Mouse (Mus musculus): ENCODE data around the gene Spata17. TPM values are rescaled to one million over a fixed set of nuclear protein-coding genes. Genes with fewer than 3 reads are reported as not detected.

The Spata17 gene
- polyA plus RNA-seq, 1 experiment from 2014 or later, result 0.35 TPM

- no peaks in the 10 kb centered on the region for H3K9me3 ChIP-seq (replicated peaks)
- no peak for ATAC-seq
- no peak overlapping the region for H3K4me2 ChIP-seq
- WGBS (ENCODE audit: insufficient replicate concordance), result 55% methylated on average over 1 of the region's 1 CpGs
- no peaks in the 10 kb centered on the region for H3K4me1 ChIP-seq
- no peak overlapping the region for H3K9ac ChIP-seq
- no peaks in the 10 kb centered on the region for H3K27me3 ChIP-seq (replicated peaks)
- no peaks in the 10 kb centered on the region for H3K36me3 ChIP-seq
- H3K4me3 ChIP-seq, result no peak overlapping the region
- H3K27ac ChIP-seq, result no peak overlapping the region
These were observed 199.6 kb downstream of the Spata17 start for GRCm38 (mm10) chr1:187015673-187016072.

DNA sequence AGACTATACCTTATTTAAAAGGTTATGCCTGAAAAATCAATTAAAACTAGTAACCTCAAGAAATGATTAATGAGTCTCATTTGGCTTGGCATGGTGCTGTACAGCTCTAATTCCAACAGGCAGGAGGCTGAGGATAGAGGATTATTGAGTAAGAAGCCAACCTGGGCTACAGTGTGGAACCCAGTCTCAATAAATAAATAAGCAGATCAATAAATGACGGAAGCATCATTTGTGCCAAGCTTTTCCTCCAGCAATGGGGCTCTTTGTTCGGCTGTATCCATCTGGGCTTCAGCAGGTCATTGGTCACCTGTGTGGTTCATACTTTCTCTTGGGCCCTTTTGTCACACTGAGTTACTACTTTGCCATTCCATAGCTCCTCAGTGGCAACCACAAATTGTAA, 201.1 kb downstream of the Spata17 start:
- no peak overlapping the region for H3K4me2 ChIP-seq
- H3K36me3 ChIP-seq, result no peaks in the 10 kb centered on the region
- H3K4me1 ChIP-seq, result no peaks in the 10 kb centered on the region
- WGBS (ENCODE audit: insufficient replicate concordance), result 84% methylated on average over 2 of the region's 2 CpGs
- no peaks in the 10 kb centered on the region for H3K9me3 ChIP-seq (replicated peaks)
- no peak overlapping the region for H3K27ac ChIP-seq
- H3K27me3 ChIP-seq (replicated peaks), result no peaks in the 10 kb centered on the region
- H3K9ac ChIP-seq, result no peak overlapping the region
- H3K4me3 ChIP-seq, result no peak overlapping the region
- ATAC-seq, result no peak

GRCm38 (mm10) chr1:187011601-187012000, 203.7 kb downstream of the Spata17 start:
- H3K36me3 ChIP-seq, result no peaks in the 10 kb centered on the region
- 65% methylated on average over 4 of the region's 4 CpGs for WGBS (ENCODE audit: insufficient replicate concordance)
- no peak overlapping the region for H3K9ac ChIP-seq
- H3K4me1 ChIP-seq, result no peaks in the 10 kb centered on the region
- H3K4me2 ChIP-seq, result no peak overlapping the region
- ATAC-seq, result no peak
- no peak overlapping the region for H3K27ac ChIP-seq
- H3K9me3 ChIP-seq (replicated peaks), result no peaks in the 10 kb centered on the region
- no peak overlapping the region for H3K4me3 ChIP-seq
- H3K27me3 ChIP-seq (replicated peaks), result no peaks in the 10 kb centered on the region

DNA sequence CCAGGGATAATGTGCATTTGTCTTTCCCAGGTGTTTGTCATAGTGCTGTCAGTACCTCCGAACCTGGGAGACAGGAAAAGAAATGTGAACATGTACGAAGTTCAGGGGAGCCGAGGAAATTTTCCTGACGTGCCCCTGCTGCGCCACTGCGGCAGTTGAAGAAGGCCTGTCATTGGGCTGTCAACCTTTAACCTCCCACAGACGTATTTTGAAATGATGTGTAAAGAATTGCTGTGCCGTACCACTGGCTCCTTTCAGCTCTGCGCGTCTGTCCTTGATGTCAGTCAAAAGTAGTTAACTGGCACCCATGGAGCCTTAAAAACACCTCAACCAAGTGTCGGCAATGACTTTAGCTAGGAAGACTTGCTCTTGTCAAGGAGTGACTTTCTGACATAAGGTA, 205.2 kb downstream of the Spata17 start:
- Histone ChIP-seq H3K4me1 (no peaks in the 10 kb centered on the region), H3K9ac (no peak overlapping the region), H3K4me2 (no peak overlapping the region), H3K4me3 (no peak overlapping the region), H3K27ac (no peak overlapping the region), H3K27me3 (replicated peaks) (no peaks in the 10 kb centered on the region), H3K36me3 (no peaks in the 10 kb centered on the region), H3K9me3 (replicated peaks) (no peaks in the 10 kb centered on the region)
- ATAC-seq, result no peak
- WGBS (ENCODE audit: insufficient replicate concordance), result 76% methylated on average over 11 of the region's 11 CpGs

DNA sequence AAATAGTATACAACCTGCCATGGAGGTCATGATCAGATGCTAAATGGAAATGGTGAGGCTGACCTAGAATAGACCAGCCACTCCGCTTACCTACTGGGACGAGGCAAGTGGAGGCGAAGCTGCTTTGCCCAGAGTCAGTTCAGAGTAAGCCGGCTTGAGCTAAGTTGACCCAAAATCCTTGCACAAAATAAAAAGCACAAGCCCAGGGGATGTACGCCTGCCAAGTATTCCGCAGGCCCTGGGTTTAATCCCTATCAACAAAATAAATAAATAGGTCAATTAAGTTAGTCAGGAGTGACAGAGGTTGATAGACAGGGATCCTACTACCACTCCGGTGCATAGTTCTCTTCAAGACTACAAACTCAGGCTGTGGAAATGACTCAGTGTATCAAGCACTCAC, 207.0 kb downstream of the Spata17 start:
- H3K9ac ChIP-seq, result no peak overlapping the region
- H3K9me3 ChIP-seq (replicated peaks), result no peaks in the 10 kb centered on the region
- no peaks in the 10 kb centered on the region for H3K4me1 ChIP-seq
- no peak overlapping the region for H3K4me3 ChIP-seq
- ATAC-seq, result no peak
- no peaks in the 10 kb centered on the region for H3K27me3 ChIP-seq (replicated peaks)
- 83% methylated on average over 7 of the region's 7 CpGs for WGBS (ENCODE audit: insufficient replicate concordance)
- no peak overlapping the region for H3K4me2 ChIP-seq
- no peaks in the 10 kb centered on the region for H3K36me3 ChIP-seq
- no peak overlapping the region for H3K27ac ChIP-seq

DNA sequence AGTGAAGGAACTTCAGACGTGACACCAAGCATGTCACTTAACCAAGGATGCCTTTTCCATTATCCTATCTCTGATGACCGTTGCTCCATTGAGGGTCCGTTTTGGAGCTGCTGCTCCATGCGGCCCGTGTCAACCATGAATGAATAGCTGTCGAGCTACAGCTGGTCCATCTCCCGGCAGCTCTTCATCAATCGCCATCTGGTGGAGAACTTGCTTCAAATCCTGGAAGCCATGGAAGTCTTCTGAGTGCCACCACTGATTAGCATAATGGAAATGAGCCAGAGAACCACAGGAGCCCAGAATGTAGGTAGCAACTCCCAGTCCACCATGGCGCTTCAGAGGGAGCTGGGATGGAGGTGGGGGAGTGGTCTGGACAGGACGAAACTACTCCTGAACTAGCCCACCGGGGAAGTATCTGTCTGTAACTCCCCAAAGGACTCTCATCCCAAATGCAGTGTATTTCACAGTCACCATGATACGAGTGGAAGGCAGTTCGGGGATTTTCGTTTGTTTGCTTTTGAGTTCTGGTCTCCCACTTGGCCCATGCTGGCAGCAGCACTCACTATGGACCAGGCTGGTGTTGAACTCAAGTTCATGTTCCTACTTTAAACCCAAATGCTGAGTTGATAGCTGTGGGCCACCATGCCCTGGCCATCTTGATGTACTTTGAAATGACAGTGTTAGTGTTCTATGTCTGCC, 208.9 kb downstream of the Spata17 start:
- H3K9ac ChIP-seq, result no peak overlapping the region
- H3K27ac ChIP-seq, result no peak overlapping the region
- 79% methylated on average over 14 of the region's 14 CpGs for WGBS (ENCODE audit: insufficient replicate concordance)

GRCm38 (mm10) chr1:187004306-187004705, 211.0 kb downstream of the Spata17 start:
- ATAC-seq, result no peak
- Histone ChIP-seq H3K36me3 (no peaks in the 10 kb centered on the region), H3K4me1 (no peaks in the 10 kb centered on the region), H3K9me3 (replicated peaks) (no peaks in the 10 kb centered on the region), H3K4me2 (no peak overlapping the region), H3K4me3 (no peak overlapping the region), H3K27me3 (replicated peaks) (no peaks in the 10 kb centered on the region), H3K9ac (no peak overlapping the region), H3K27ac (no peak overlapping the region)
- 74% methylated on average over 1 of the region's 1 CpGs for WGBS (ENCODE audit: insufficient replicate concordance)

More for the DNA sequence above, 208.9 kb downstream of the Spata17 start:
- H3K4me1 ChIP-seq, result no peaks in the 10 kb centered on the region
- no peak overlapping the region for H3K4me2 ChIP-seq
- H3K4me3 ChIP-seq, result no peak overlapping the region
- no peaks in the 10 kb centered on the region for H3K27me3 ChIP-seq (replicated peaks)
- no peak for ATAC-seq
- H3K9me3 ChIP-seq (replicated peaks), result no peaks in the 10 kb centered on the region
- H3K36me3 ChIP-seq, result no peaks in the 10 kb centered on the region

DNA sequence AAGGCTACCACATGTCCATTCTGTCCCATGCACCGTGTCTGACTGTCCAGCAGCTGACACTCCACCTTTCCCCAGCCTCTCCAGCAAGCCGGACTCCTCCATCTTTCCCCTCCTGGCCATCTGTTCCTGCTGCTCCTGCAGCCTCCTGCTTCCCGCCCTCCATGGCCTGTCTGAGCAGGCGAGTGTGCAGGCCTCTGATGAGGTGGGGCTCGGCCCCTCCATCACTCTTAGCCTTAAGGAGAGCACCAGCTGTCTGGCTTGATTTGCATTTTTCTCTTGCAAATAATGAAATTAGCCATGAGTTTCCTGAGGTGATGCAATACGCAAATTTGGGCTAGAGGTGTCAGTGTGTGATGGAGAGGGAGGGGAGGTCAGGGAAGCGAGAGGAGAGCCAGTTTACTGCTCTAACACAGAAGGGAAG, 211.8 kb downstream of the Spata17 start:
- H3K4me1 ChIP-seq, result no peaks in the 10 kb centered on the region
- no peaks in the 10 kb centered on the region for H3K27me3 ChIP-seq (replicated peaks)
- no peak overlapping the region for H3K4me2 ChIP-seq
- H3K9ac ChIP-seq, result no peak overlapping the region
- 69% methylated on average over 7 of the region's 7 CpGs for WGBS (ENCODE audit: insufficient replicate concordance)
- no peak overlapping the region for H3K4me3 ChIP-seq
- no peaks in the 10 kb centered on the region for H3K9me3 ChIP-seq (replicated peaks)
- ATAC-seq, result no peak
- no peak overlapping the region for H3K27ac ChIP-seq
- no peaks in the 10 kb centered on the region for H3K36me3 ChIP-seq

GRCm38 (mm10) chr1:186997596-186998304, 217.5 kb downstream of the Spata17 start:
- WGBS (ENCODE audit: insufficient replicate concordance), result 80% methylated on average over 21 of the region's 21 CpGs
- Histone ChIP-seq H3K4me1 (no peaks in the 10 kb centered on the region), H3K27ac (no peak overlapping the region)

More at GRCm38 (mm10) chr1:186997596-186998304, 217.5 kb downstream of the Spata17 start:
- Histone ChIP-seq H3K27me3 (replicated peaks) (no peaks in the 10 kb centered on the region), H3K4me2 (no peak overlapping the region), H3K9ac (no peak overlapping the region), H3K36me3 (no peaks in the 10 kb centered on the region), H3K4me3 (no peak overlapping the region), H3K9me3 (replicated peaks) (0 out of 2 replicates have a peak, but pooled peaks cover under 1% of the 10 kb centered on the region)
- no peak for ATAC-seq

Other genes with a start within 250 kb of the Spata17 start
- not detected in 2 replicates for gene D1Pas1, start 248.0 kb downstream of the Spata17 start, polyA plus RNA-seq (2016; fragmentation: Nextera tagmentation; extraction: Ambion mirVana)
- 8.4 and 9.8 TPM in 2 replicates for gene Gpatch2, start within 50 bp of the Spata17 start, polyA plus RNA-seq (2016; fragmentation: Nextera tagmentation; extraction: Ambion mirVana)